Mouse (Mus musculus): ENCODE results near the gene Ephx1.
"Not testable (repeated sequence)": the region's sequence is repeated elsewhere in the genome, so short reads cannot be mapped to it uniquely, and the experiment has no call there.

DNA sequence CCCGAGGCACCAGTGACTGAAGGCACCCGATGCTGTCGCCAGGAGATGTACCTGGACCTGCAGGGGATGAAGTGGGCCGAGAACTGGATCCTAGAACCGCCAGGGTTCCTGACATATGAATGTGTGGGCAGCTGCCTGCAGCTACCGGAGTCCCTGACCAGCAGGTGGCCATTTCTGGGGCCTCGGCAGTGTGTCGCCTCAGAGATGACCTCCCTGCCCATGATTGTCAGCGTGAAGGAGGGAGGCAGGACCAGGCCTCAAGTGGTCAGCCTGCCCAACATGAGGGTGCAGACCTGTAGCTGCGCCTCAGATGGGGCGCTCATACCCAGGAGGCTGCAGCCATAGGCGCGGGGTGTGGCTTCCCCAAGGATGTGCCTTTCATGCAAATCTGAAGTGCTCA, 83.1 kb downstream of the Ephx1 start:
- not testable (repeated sequence) for TF ChIP-seq CTCF (IDR thresholded peaks at IDR 0.05; ENCODE audit: low read depth); EP300 (optimal IDR thresholded peaks at IDR 0.05)
